Mouse (Mus musculus) limb, embryonic 12.5 days (tissue): ENCODE measurements around the gene Cpox. TPM values are rescaled to one million over a fixed set of nuclear protein-coding genes. Genes with fewer than 3 reads are reported as not detected.

Experiments
- ATAC-seq: fragments of 200-750 bp; cut with Nextera tagmentation; 2 replicates; pipeline ENCODE4 v1.8.0; 2017; ENCODE audit warnings: low read depth, moderate TSS enrichment; ENCODE audit not compliant: insufficient number of reproducible peaks, insufficient read depth, low FRiP score, low TSS enrichment
- H3K27ac ChIP-seq: fragments of 300-500 bp; sonication (generic); 2 replicates; pipeline ENCODE4 v1.5.1; 2016; ENCODE audit warnings: mild to moderate bottlenecking, moderate library complexity
- H3K27me3 ChIP-seq: fragments of 300-500 bp; sonication (generic); 2 replicates; pipeline ENCODE4 v1.6.1; 2016; ENCODE audit warnings: mild to moderate bottlenecking, moderate library complexity
- H3K36me3 ChIP-seq: fragments of 300-500 bp; sonication (generic); 2 replicates; pipeline ENCODE4 v1.6.1; 2016; ENCODE audit warnings: mild to moderate bottlenecking, moderate library complexity
- H3K4me1 ChIP-seq: fragments of 300-500 bp; sonication (generic); replicated peaks from 2 replicates; pipeline ENCODE4 v1.6.1; 2016
- H3K4me2 ChIP-seq: fragments of 300-500 bp; sonication (generic); 2 replicates; pipeline ENCODE4 v1.6.1; 2016; ENCODE audit warnings: mild to moderate bottlenecking, moderate library complexity
- H3K4me3 ChIP-seq: fragments of 300-500 bp; sonication (generic); replicated peaks from 2 replicates; pipeline ENCODE4 v1.5.1; 2016; ENCODE audit warnings: mild to moderate bottlenecking
- H3K9ac ChIP-seq: fragments of 300-500 bp; sonication (generic); replicated peaks from 2 replicates; pipeline ENCODE4 v1.6.1; 2016; ENCODE audit warnings: mild to moderate bottlenecking, moderate library complexity
- H3K9me3 ChIP-seq: fragments of 300-500 bp; sonication (generic); 2 replicates; pipeline ENCODE4 v1.6.1; 2016; ENCODE audit warnings: mild to moderate bottlenecking, moderate library complexity
- WGBS: fragments of 180-500 bp; shearing (Covaris S2); methylation state at CpG from one replicate; pipeline ENCODE4 v1.1.7; 2016; 5-methylcytosine and 5-hydroxymethylcytosine counted together
- polyA plus RNA-seq: library from polyadenylated mRNA; unstranded; fragments of >200 nt; fragmentation: Nextera tagmentation; extraction: Ambion mirVana; gene quantifications from 2 replicates; pipeline ENCODE4 v1.2.1, GENCODE M21; 2016

Gene Cpox
- polyA plus RNA-seq, 1 experiment from 2014 or later: 23.4 TPM

DNA sequence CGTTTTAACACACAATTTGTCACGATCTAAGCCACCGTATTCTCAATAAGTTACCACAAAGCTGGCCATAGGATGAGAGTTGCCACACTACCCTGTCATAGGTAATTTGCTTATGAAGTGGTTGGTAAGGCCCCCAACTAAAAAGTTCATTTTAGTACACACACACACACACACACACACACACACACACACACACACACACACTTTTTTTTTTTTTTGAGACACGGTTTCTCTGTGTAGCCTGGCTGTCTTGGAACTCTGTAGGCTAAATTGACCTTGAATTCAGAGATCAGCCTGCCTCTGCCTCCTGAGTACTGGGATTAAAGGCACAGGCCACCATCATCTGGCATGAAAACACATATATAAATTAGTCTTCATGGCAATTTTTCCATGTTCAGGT lies 13.8 kb downstream of the Cpox start:
- no peak overlapping the region for H3K9ac ChIP-seq
- WGBS: 93% methylated on average over 4 of the region's 4 CpGs
- H3K4me3 ChIP-seq: no peak overlapping the region
- no peaks in the 10 kb centered on the region for H3K27me3 ChIP-seq
- peaks cover 6% of the 10 kb centered on the region; the same call in 1 of the 2 replicates for H3K36me3 ChIP-seq
- H3K9me3 ChIP-seq: no peaks in the 10 kb centered on the region
- H3K4me2 ChIP-seq: no peak overlapping the region
- H3K4me1 ChIP-seq: no peaks in the 10 kb centered on the region
- no peak for ATAC-seq
- no peak overlapping the region for H3K27ac ChIP-seq

DNA sequence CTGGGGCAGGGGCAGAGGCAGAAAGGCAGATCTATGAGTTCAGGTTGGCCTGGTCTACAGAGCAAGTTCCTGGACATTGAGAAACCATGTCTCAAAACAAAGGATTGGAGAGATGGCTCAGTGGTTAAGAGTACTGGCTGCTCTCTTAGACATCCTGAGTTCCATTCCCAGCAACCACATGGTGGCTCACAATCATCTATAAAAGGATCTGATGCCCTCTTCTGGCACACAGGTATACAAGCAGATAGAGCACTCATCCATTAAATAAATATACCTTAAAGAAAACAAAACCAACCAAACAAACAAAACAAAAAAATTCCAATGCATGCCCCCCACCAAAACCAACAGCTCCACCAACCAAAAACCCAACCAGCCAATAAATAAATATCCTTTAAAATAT lies 14.4 kb downstream of the Cpox start:
- H3K27me3 ChIP-seq: no peaks in the 10 kb centered on the region
- no peaks in the 10 kb centered on the region for H3K9me3 ChIP-seq
- H3K9ac ChIP-seq: no peak overlapping the region
- H3K36me3 ChIP-seq: peaks cover 6% of the 10 kb centered on the region; the same call in 1 of the 2 replicates
- H3K4me2 ChIP-seq: no peak overlapping the region
- no peak overlapping the region for H3K27ac ChIP-seq
- H3K4me3 ChIP-seq: no peak overlapping the region
- no peak for ATAC-seq
- no peaks in the 10 kb centered on the region for H3K4me1 ChIP-seq

DNA sequence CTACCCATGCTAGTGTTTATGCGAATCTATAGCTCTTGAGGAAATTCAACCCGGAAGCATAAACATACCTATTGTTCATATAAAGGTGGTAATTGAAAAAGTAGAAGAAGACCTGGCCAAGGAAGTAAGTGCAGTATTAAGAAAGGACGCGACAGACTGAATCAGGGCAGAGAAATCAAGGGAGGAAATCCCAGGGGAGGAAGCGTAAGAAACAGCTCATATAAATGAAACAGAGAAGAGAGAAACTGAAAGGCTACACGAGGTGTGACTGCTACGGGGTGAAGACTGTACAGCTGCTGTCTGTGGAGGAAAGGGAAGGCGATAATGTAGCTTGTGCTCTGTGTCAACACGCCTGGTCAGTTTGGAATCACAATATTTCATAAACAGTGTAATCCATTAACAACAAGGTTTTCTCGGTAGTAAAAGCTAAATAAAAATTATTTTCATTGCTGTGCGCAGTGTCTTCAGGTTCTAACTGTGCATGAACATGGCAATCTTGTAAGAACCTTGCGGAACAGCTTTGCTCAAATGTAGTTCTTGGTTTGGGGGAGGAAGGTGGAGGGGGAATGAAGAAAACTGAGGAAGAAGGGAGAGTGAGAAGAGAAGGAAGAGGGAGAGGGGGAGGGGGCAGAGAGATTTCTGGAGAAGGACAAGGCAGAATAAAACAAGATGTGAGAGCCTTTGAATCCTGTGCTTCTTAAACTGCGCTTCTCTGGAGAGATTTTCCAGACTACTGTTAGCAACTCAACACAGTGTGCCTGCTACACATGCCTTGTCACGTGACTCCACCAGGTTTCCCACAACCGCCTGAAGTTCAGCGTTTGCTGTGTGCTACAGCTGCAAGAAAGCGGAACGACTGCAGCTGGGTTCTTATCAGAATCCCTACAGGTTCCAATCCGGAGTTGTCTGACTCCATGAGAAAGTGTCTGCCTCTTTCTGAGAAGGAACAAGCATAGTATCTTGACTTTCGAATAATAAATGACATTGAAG lies 15.8 kb downstream of the Cpox start:
- ATAC-seq: no peak
- no peak overlapping the region for H3K4me2 ChIP-seq
- H3K9ac ChIP-seq: no peak overlapping the region
- H3K36me3 ChIP-seq: peaks cover under 1% of the 10 kb centered on the region; the same call in 1 of the 2 replicates
- no peaks in the 10 kb centered on the region for H3K27me3 ChIP-seq
- H3K27ac ChIP-seq: no peak overlapping the region
- no peaks in the 10 kb centered on the region for H3K9me3 ChIP-seq
- H3K4me3 ChIP-seq: no peak overlapping the region
- WGBS: 74% methylated on average over 20 of the region's 20 CpGs
- H3K4me1 ChIP-seq: no peaks in the 10 kb centered on the region

DNA sequence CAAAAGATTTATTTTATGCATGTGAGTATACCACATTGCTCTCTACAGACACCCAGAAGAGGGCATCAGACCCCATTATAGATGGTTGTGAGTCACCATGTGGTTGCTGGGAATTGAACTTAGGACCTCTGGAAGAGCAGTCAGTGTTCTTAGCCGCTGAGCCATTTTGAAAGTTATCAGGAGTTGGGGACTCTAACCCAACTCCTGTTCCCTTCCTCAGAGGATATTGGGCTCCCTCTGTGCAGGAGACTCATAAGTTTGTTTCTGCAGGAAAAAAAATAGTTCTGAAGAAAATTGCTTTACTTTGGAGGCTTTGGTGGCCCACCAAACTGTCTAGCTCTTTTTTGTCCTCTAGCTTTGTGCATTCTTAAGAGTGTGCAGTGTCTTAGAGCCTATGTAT lies 18.4 kb downstream of the Cpox start:
- Histone ChIP-seq H3K9me3 (no peaks in the 10 kb centered on the region), H3K9ac (no peak overlapping the region), H3K36me3 (no peaks in the 10 kb centered on the region), H3K4me1 (no peaks in the 10 kb centered on the region), H3K27ac (no peak overlapping the region), H3K4me2 (no peak overlapping the region), H3K27me3 (no peaks in the 10 kb centered on the region), H3K4me3 (no peak overlapping the region)
- ATAC-seq: no peak
- 96% methylated on average over 1 of the region's 1 CpGs for WGBS

DNA sequence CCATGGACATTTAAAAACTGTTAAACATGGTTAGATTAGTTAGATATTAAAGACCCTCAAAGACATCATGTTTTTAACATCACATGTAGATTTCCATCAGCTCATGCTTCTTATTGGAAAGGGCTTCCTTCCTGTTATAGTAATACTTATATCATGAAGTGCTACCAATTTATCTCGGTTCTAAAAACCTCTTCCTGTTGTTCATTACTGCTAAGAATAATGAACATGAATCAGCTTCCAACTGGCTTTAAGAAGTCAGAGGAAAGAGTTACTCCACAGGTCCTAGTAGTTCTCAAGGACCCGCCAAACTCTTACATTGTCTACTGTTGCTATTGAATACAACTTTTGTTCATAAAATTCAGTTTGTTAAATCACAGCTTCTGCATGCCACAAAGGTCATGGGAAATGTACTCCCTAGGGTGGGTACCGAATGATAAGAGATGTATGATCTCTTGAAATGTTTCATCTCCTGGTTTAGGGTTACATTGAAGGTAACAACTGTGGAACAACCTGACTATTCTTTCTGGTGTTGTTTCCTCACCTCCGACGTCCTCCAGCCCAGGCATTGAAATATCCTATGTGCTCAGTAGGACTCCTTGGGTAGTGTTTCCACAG lies 19.6 kb downstream of the Cpox start:
- H3K4me3 ChIP-seq: no peak overlapping the region
- H3K27me3 ChIP-seq: no peaks in the 10 kb centered on the region
- H3K4me1 ChIP-seq: no peaks in the 10 kb centered on the region
- H3K9me3 ChIP-seq: no peaks in the 10 kb centered on the region
- H3K27ac ChIP-seq: no peak overlapping the region
- H3K9ac ChIP-seq: no peak overlapping the region
- WGBS: 85% methylated on average over 5 of the region's 5 CpGs
- no peaks in the 10 kb centered on the region for H3K36me3 ChIP-seq
- ATAC-seq: no peak
- no peak overlapping the region for H3K4me2 ChIP-seq

DNA sequence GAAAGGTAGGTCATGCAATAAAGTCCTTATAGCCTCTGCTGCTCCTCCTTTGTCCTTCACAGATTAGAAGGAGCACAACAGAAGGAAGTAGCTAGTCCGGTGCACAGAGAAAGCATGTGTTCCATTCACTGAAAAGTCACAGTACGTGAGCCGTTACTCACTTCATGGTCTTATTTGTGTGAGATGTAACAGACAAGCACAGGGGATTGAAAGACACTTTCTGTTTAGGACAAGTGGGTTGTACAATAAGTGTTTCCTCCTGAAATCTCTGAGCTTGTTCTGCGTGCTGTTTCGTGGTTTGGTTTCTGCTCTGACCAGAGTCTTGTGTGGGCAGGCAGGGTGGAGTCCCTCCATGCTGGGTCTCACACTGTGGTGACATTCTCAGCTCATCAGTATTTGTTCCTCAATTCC lies 20.2 kb downstream of the Cpox start:
- no peaks in the 10 kb centered on the region for H3K27me3 ChIP-seq
- no peak overlapping the region for H3K4me3 ChIP-seq
- ATAC-seq: no peak
- no peaks in the 10 kb centered on the region for H3K4me1 ChIP-seq
- no peak overlapping the region for H3K27ac ChIP-seq
- H3K9me3 ChIP-seq: no peaks in the 10 kb centered on the region
- WGBS: 90% methylated on average over 5 of the region's 5 CpGs
- H3K36me3 ChIP-seq: no peaks in the 10 kb centered on the region
- H3K4me2 ChIP-seq: no peak overlapping the region
- no peak overlapping the region for H3K9ac ChIP-seq

DNA sequence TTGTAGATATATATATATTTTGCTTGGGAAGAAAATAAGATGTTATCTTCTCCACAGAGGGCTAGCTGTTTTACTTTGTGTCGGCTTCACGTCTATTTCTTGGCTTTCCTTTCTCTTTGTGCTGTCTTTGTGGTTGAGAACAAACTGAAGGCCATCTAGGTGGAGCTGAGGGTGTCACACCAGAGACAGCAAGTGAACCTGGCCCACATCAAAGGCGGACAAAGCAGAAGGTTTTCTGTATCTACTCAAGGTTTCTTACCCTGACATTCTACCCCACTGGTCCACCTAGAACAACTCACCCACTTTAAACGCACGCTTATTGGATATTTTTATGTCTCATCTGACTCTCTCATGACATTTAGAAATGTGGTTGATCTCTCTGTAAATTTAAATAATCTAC lies 24.0 kb downstream of the Cpox start:
- H3K27ac ChIP-seq: no peak overlapping the region

DNA sequence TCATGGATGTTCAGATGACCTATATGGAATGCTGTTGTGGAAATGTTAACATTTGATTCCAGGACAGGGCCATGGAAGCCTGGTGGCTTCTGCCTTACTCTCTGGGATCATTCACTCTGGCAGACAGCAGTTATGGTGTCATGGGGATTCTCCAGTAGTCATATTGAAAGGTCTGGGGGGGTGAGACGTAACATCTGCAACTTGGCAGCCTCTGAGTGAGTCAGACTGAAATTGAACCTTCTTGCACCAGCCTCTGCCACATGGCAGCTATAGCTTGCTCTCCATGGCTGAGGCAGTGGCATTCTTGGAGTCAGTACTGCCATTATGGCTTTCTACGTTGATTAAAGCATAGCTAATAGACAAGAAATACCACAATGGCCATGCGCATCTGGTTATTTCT lies 26.7 kb downstream of the Cpox start:
- WGBS: 84% methylated on average over 3 of the region's 3 CpGs
- H3K4me2 ChIP-seq: no peak overlapping the region
- no peaks in the 10 kb centered on the region for H3K36me3 ChIP-seq
- H3K9me3 ChIP-seq: no peaks in the 10 kb centered on the region
- no peaks in the 10 kb centered on the region for H3K27me3 ChIP-seq
- no peak overlapping the region for H3K4me3 ChIP-seq
- no peak for ATAC-seq
- no peaks in the 10 kb centered on the region for H3K4me1 ChIP-seq
- no peak overlapping the region for H3K27ac ChIP-seq
- H3K9ac ChIP-seq: no peak overlapping the region

More for the DNA sequence above, 24.0 kb downstream of the Cpox start:
- no peak overlapping the region for H3K4me3 ChIP-seq
- ATAC-seq: no peak
- no peak overlapping the region for H3K9ac ChIP-seq
- WGBS: 89% methylated on average over 5 of the region's 5 CpGs
- no peaks in the 10 kb centered on the region for H3K36me3 ChIP-seq
- no peaks in the 10 kb centered on the region for H3K27me3 ChIP-seq
- no peaks in the 10 kb centered on the region for H3K9me3 ChIP-seq
- no peaks in the 10 kb centered on the region for H3K4me1 ChIP-seq
- no peak overlapping the region for H3K4me2 ChIP-seq

DNA sequence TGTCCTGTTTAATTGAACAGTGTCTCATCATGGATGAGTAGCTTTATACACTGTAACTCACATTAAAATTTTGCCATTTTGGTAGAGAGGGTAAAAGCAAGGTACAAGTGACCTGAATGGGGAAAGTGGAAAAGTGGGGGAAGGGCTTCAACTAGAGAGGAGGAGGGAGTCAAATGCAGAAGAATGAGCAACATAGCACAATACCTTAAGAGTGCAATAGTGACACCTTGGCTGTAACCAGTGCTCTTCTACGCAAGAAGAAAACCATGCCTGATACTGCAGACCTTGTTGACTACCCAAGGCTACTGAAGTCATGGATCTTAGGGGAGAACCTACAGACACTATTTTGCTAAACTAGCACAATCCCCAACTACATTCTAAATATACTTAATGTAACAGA lies 27.2 kb downstream of the Cpox start:
- no peak for ATAC-seq
- Histone ChIP-seq H3K9ac (no peak overlapping the region), H3K9me3 (no peaks in the 10 kb centered on the region), H3K4me3 (no peak overlapping the region), H3K27ac (no peak overlapping the region), H3K4me2 (no peak overlapping the region), H3K27me3 (no peaks in the 10 kb centered on the region), H3K4me1 (no peaks in the 10 kb centered on the region), H3K36me3 (no peaks in the 10 kb centered on the region)
- WGBS: 96% methylated on average over 1 of the region's 1 CpGs

DNA sequence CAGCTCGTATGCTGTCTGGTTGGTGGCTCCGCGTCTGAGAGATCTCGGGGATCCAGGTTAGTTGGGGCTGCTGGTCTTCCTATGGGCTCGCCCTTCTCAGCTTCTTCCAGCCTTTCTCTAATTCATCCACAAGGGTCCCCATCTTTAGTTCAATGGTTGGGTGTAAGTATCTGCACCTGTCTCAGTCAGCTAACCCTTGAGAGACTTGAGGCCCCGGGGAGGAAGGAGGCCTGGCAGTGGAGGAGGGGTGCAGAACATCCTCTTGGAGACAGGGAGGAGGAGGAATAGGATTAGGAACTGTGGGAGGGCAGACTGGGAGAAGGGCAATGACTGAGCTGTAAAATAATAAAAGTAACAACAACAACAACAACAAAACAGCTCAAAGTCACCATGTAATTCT lies 30.1 kb downstream of the Cpox start:
- no peaks in the 10 kb centered on the region for H3K36me3 ChIP-seq
- H3K9me3 ChIP-seq: no peaks in the 10 kb centered on the region

DNA sequence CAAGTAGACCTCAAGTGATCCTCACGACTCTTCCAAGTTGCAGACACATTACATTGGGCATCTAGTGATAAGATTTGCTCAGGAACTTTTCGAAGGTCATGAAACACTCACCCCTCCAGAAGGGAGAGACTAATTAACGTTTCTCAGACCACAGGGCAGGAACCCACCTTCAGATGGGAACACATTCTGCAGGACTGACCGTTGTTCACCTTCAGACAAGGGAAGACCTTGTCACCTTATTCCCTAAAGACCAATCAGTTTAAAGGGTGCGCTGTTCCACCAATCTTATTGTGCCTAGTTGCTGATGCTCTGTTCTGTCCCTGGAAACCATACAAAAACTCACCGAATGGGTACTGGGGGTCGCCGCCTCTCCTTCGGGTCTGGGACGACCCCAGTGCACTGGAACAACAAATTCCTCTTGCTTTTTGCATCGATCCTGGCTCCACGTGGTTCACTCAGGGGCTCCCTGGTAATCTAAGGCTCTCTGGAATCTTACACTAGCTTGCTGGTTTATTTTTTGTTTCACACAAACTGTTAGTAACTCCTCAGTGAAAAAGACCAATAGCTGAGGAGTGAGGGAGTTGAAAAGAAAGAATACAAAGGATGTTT lies 30.8 kb downstream of the Cpox start:
- Histone ChIP-seq H3K9me3 (no peaks in the 10 kb centered on the region), H3K4me2 (no peak overlapping the region), H3K36me3 (no peaks in the 10 kb centered on the region), H3K4me3 (no peak overlapping the region), H3K4me1 (no peaks in the 10 kb centered on the region), H3K27me3 (no peaks in the 10 kb centered on the region), H3K9ac (no peak overlapping the region), H3K27ac (no peak overlapping the region)
- no peak for ATAC-seq
- WGBS: 83% methylated on average over 12 of the region's 12 CpGs

More for the DNA sequence above, 30.1 kb downstream of the Cpox start:
- 73% methylated on average over 6 of the region's 6 CpGs for WGBS
- H3K4me1 ChIP-seq: no peaks in the 10 kb centered on the region
- H3K4me2 ChIP-seq: no peak overlapping the region
- no peak overlapping the region for H3K4me3 ChIP-seq
- no peak for ATAC-seq
- H3K27me3 ChIP-seq: no peaks in the 10 kb centered on the region
- H3K27ac ChIP-seq: no peak overlapping the region
- H3K9ac ChIP-seq: no peak overlapping the region
